Mouse (Mus musculus) T-helper 17 cell (primary cell): ENCODE results near the gene Parp1.

Source experiments
- in situ Hi-C, 2 experiments: fragments of 300-600 bp; cut with MboI, MseI; formaldehyde crosslinking; loops; 1 replicate in 1 of 2; 2 replicates in 1 of 2; pipeline ENCODE4 v1.15.1; 2025; ENCODE audit warnings: high pct_unique_total_duplicates in 2 of 2

Parp1 gene

GRCm38 (mm10) chr1:180568761-180569452, at the start of gene Parp1:
TSS of gene Parp1 (plus strand) at chr1:180568924.
- in situ Hi-C loops: loop anchor here in 1 of 2 experiments (10.0 kb wide), 1 partner anchor 294 kb away; no protein-coding TSS in a partner anchor

GRCm38 (mm10) chr1:180519520-180519919, 49.2 kb upstream of the Parp1 start:
- in situ Hi-C loops: no loop called here

DNA sequence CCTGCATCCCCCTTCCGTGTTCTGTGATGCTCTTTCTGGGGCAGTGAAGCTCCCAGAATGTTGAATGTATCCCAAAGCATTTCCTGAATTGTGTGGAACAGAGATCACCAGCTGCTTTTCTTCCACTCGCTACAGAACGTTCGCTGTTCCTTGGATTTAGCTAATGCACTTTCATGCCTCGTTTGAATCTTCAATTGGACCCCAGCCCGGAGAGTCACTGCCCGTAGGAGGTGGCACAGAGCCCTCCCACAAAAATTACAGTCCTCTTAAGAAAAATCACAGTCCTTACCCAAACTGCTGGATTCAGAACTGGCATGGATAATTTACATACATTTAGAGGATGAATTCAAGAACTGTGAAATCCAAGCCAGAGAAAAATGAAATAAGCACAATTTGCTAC, 48.5 kb upstream of the Parp1 start:
- in situ Hi-C loops: no loop called here

DNA sequence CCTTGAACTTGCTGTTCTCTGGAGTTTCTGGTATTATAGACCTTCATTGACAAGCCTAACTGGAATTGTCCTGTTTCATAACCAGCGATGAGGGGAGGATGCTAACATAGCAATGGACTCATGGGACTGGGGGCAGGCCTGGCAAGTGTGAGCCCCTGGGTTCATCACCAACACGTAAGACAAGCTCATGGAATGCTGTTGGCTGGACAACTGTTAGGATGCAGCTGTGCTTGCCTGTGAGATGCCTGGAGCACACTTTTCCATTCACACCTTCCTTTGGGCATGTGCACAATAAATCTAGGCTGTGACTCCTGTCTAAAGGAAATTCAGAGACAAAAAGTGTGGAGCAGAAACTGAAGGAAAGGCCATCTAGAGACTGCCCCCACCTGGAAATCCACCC, 45.4 kb upstream of the Parp1 start:
- in situ Hi-C loops: no loop called here

- in situ Hi-C loops: no loop called here
Measured at GRCm38 (mm10) chr1:180525301-180525700, 43.4 kb upstream of the Parp1 start.

DNA sequence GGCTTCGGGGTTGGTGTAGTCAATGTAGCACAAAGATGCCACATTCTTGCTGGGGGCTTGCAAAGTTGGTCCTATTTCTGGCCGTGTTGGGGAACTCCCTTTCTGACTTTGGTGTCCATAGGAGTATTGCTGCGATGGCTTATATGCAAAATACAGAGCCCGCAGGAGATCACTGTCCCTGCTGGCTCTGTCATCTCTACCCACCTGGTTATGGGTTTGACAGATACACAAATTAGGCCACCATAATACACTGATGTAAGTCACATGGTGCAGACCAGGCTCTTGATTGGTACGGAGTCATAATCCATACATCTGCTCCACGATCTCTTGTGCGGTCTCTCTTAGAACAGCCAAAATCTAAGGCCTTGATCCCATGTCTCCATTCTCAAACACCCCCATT, 38.9 kb upstream of the Parp1 start:
- in situ Hi-C loops: no loop called here

DNA sequence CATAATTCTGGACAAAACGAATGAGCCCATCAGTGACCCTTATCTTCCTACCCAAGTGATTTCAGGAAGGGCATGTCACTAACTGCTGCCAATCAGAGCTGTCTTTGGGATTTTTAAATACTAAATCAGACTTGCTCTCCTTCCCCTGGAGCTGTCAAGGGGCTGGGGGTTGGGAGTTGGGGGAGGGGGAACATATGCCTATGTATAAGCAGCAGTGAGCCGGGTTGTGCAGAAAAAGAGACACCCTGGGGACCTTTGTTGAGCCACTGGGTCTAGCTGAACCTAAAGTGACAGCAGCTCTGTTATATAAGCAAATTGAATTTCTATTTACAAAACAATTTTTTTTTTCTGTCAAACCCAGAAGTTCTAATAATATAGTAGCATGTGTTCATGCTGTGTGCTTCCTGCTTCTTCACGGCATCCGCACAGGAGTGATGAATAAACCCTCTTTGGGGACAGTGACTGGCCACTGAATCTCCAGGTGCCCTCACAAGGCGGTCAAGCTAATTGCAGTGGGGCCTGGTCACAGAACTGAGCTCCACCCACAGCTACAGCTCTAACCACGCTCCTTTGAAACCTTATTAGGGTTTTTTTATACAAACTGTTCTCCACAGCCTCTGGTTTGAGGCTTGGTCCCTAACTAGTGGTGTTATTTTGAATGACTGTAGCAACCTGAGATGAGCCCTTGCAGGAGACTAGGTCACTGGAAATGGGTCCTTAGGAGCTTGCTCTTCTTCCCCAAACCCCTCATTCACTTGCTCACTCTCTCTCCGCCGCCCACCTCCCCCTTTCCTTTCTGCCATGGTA, 38.1 kb upstream of the Parp1 start:
- in situ Hi-C loops: no loop called here

DNA sequence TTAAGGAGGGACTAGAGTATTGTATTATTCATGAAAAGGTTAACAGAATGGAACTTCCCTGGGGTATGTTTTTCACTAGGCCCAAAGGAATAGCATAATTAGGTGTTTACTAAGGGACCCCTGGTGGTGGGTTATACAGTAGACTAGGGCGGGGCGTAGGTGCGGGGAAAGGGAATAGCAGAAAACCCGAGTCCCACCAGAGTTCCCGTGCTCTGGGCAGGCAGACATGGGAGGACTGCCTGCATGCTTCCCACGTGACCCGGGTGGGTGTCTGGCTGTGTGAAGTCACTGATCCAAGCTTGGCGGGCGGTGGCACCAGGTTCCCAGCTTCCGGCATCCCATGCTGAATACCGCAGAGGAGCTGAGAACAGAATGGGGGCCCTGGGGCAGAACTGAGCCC, 36.1 kb upstream of the Parp1 start:
- in situ Hi-C loops: no loop called here

- in situ Hi-C loops: no loop called here
Measured at GRCm38 (mm10) chr1:180536719-180537118, 32.0 kb upstream of the Parp1 start.

DNA sequence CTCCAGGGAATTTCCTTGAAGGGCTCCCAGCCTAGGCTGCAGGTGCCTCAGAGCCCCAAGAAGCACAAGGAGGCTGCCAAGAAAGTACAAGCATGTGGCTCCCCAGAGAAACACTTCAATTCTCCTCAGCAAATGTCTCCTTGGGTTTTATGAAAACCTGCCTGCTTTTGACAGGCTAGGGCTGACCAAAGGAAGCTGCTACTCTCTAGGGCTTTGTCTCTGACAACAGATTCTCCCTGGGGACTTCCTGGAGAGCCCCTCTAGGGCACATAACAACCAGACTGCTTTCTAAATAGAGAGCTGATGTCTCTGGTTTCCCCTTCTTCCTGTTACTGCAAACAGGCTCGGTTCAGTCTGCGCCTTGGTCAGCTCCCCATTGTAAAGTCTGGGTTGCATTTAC, 27.5 kb upstream of the Parp1 start:
- in situ Hi-C loops: loop anchor here (5.0 kb wide), 1 partner anchor 104 kb away; no protein-coding TSS in a partner anchor

DNA sequence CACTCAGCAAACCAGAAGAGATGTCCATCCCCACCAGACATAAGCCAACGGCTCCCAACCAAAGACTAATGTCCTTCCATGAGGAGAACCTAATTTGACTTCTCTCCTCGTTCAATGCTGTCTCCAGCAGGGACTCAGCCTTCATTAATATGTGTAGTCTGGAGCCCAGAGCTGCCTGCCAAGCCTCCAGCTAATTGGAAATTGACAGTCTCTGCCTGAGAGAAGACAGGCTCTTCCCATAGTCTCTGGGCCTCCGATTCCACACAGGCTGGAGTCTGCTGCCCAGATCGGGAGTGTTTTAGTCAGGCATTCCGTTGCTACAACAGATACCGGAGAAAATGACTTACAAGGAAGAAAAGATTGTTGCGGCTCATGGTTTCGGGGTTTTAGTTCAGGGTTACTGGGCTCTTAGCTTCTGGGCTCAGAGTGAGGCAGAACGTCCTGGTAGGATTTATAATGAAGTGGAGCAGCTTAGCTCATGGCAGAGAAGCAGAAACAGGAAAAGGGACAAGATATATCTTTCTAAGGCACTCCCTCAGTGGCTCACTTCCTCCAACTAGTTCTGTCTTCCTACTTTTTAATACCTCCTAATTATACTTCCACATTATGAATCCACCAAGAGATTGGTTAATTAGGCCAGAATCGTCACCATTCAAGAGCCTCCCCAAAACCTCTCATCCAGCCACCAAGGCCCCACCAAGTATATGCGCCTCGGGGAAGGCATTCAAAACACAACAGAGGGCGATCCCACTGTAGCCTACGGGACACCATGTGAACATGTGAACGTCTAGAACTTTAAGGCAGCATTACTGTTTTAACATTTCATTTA, 26.6 kb upstream of the Parp1 start:
- in situ Hi-C loops: loop anchor here (5.0 kb wide), 1 partner anchor 105 kb away; no protein-coding TSS in a partner anchor

DNA sequence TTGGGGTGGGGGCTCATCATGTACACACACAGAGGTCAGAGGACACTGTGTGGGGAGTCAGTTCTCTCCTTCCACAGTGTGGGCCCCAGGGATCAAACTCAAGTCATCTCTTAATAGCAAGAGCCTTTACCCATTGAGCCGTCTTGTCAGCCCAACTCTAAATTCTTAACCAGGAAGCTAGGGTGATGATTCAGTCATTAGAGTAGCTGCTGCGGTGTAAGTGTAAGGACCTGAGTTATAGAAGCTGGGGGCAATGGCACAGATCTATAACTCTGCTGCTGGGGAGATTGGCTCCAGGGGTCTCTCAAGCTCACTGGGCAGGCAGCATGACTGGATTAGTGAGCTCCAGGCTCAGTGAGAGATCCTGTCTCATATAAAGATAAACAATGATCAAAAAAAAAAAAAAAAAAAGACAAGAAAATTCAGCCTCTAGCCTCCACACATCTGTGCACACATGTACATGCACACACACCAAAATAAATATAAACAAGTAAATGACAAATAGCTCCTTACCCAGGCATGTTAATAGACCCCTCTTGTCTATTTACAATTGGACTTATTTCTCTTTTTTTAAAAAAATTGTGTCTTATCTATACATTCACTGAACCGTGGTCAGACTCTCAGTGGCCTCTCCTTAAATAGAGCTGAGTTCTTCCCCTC, 25.9 kb upstream of the Parp1 start:
- in situ Hi-C loops: loop anchor here (5.0 kb wide), 1 partner anchor 106 kb away; no protein-coding TSS in a partner anchor

GRCm38 (mm10) chr1:180545918-180546545, 22.7 kb upstream of the Parp1 start:
- in situ Hi-C loops: no loop called here

DNA sequence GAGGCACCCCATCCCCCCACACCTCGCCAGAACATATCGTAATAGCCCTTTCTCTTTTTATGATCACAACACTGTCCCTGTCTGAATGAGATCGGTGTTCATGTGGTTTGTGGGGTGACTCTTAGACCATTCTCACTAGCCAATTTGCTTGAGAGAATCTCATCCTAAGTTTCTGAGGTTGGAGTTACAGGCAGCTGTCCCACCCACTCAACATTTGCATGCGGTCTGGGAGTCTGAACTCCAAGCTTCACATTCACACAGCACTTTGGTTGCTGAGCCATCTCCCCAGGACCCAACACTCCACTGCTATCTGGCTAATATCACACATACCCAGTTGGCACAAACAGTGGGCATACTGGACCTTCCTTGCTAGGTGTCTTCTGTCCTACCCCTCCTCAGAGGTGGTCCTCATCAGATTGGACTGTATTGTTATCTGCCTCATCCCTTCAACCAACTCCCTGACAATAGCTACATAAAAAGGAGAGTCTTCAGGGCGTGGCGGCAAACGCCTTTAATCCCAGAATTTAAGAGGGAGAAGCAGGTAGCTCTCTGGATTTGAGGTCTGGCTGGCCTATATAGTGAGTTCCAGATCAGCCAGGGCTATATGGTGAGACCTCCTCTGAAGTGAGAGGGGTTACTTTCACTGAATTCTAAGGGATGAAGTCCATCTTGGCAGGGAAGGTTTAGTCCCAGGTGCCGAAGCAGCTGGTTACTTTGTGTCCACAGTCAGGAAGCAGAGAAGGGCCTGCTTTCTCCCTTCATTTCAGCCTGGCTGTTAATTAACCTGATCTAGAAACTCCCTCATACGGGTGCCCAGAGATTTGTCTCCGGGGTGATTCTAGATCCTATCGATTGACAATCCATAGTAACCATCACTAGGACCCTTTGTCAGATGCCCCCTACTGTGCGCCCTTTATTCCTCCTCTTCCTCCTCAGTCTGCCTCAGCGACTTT, 21.6 kb upstream of the Parp1 start:
- in situ Hi-C loops: no loop called here

DNA sequence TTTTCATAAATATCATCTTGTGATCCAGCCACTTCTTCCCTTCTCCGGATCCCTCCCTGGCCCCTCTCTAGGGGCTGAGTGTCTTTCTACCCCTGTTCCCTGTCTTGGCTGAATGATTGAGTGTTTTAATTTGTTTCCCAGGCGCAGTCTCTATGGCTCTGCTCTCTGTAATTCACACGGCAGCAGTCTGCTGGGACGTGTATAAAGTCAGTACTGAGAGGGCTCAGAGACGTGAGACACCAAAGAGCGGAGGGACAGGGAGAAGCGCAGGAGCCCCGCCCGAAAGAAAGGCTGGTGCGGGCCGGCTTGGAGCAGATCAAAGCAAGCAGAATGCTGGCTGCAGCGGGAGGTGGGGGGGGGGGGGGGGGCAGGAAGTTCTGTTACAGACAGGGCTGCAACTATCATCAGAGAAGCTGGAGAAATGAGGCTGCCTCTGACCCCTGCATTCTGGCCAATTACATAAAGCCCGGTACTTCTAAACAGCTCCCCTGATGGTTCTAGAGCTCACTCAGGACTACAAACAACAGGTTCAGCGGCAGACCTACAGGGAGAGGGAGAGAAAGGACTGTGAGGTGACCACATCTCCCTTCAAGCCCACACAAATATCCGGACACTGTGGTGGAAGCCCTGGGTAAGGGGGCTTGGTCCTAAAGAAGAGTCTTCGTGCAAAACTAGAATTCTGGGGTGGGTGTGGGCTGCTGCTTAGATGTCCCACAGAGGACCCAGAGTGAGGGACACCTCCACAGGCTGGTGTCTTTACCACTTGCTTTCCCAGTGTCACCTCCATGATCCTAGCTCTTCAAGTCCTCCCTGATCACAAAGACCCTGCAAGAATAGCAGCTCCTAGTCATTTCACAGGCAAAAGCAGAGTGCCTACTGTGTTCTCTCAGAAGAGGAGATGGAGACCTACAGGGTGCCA, 20.7 kb upstream of the Parp1 start:
- in situ Hi-C loops: no loop called here

GRCm38 (mm10) chr1:180549539-180550308, 19.0 kb upstream of the Parp1 start:
- in situ Hi-C loops: no loop called here

DNA sequence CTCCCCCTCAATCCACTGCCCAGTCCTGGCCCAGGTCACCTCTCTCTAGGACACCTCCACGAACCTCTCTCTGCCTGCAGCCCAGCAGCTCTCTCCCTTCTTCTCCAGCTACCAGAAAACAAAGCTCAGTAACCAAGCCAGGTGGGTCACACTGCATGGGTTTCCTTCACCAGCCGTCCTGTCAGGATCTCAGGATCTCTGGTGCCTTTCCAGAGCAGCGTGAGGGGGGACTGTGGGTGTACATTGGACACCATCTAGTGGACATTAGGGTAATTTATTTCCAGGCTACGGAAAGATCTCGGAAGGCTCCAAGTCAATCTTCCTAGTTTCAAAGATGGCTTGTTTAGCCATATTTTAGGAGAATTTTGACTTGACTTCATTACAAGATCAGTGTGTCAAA, 18.0 kb upstream of the Parp1 start:
- in situ Hi-C loops: no loop called here

DNA sequence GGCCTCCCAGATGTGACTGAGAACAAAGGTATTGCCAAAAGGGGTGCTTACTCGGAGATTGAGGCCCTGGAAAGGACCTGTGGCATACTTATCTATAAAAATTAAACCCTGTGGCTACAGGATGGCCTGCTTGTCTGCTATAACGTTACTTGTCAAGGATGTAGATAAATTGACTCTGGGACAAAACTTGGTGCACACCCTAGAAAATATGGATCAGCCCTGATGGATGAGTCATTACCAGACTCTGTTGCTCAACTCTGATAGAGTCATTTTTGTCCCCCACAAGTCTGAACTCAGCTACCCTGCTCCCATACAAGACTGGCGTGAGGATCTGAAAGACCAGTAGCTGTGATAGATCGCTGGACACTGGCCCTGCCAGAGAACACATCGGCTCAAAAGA, 11.8 kb upstream of the Parp1 start:
- in situ Hi-C loops: no loop called here
